Mouse (Mus musculus) lung, postnatal 4 days (tissue): ENCODE results near the gene Acsf3.
A peak's percentile ranks its signal among the peaks of the same experiment; 100 is the strongest.

Experiments used
- DNase-seq, 2 experiments: peaks; one replicate each; pipeline ENCODE4 v3.0.0; 2021

Acsf3 gene

GRCm38 (mm10) chr8:122762731-122763266 lies 12.5 kb upstream of the Acsf3 start:
- peak; percentile 27 to 46 for DNase-seq

- DNase-seq, result peak; percentile 51 to 59
Observed at GRCm38 (mm10) chr8:122763267-122763738, 12.0 kb upstream of the Acsf3 start.

GRCm38 (mm10) chr8:122764790-122765474 lies 10.4 kb upstream of the Acsf3 start:
- DNase-seq, result no peak

GRCm38 (mm10) chr8:122766189-122766588 lies 9.1 kb upstream of the Acsf3 start:
- no peak for DNase-seq

GRCm38 (mm10) chr8:122766647-122767200 lies 8.6 kb upstream of the Acsf3 start:
- no peak for DNase-seq

GRCm38 (mm10) chr8:122767229-122767628 lies 8.1 kb upstream of the Acsf3 start:
- DNase-seq, result no peak

GRCm38 (mm10) chr8:122769251-122770058 lies 5.8 kb upstream of the Acsf3 start:
- DNase-seq, result no peak

GRCm38 (mm10) chr8:122772431-122773060 lies 2.7 kb upstream of the Acsf3 start:
- no peak for DNase-seq

GRCm38 (mm10) chr8:122777701-122778100 lies 2.4 kb downstream of the Acsf3 start:
- no peak for DNase-seq

- no peak for DNase-seq
Observed at GRCm38 (mm10) chr8:122778703-122779239, 3.5 kb downstream of the Acsf3 start.

GRCm38 (mm10) chr8:122779255-122779654 lies 4.0 kb downstream of the Acsf3 start:
- DNase-seq, result no peak

- DNase-seq, result no peak
Observed at GRCm38 (mm10) chr8:122784756-122785155, 9.5 kb downstream of the Acsf3 start.

GRCm38 (mm10) chr8:122789796-122790195 lies 14.5 kb downstream of the Acsf3 start:
- DNase-seq, result no peak

GRCm38 (mm10) chr8:122793375-122794174 lies 18.3 kb downstream of the Acsf3 start:
- peak; percentile 73 to 91 for DNase-seq

GRCm38 (mm10) chr8:122794175-122794454 lies 18.8 kb downstream of the Acsf3 start:
- DNase-seq, result no peak

- peak; percentile 18 to 73 for DNase-seq
Observed at GRCm38 (mm10) chr8:122803906-122804761, 28.8 kb downstream of the Acsf3 start.

GRCm38 (mm10) chr8:122805349-122805748 lies 30.1 kb downstream of the Acsf3 start:
- DNase-seq, result no peak

- no peak for DNase-seq
Observed at GRCm38 (mm10) chr8:122806956-122807538, 31.8 kb downstream of the Acsf3 start.

- DNase-seq, result no peak
Observed at GRCm38 (mm10) chr8:122807907-122808306, 32.6 kb downstream of the Acsf3 start.

- DNase-seq, result no peak
Observed at GRCm38 (mm10) chr8:122810376-122810775, 35.1 kb downstream of the Acsf3 start.
